Mouse (Mus musculus) cerebellum, adult 2 months (tissue): Measurements from ENCODE around the gene 1700008O03Rik.
A peak's percentile ranks its signal among the peaks of the same experiment; 100 is the strongest.

Experiments used
- CTCF ChIP-seq: fragments of 200-500 bp; IDR thresholded peaks from 2 replicates; pipeline ENCODE4 v1.5.1; 2011; ENCODE audit warnings: low read depth, mild to moderate bottlenecking, control low read depth, low read length, moderate library complexity, borderline replicate concordance; ENCODE audit not compliant: insufficient read depth
- POLR2A ChIP-seq: fragments of 200-500 bp; IDR thresholded peaks from 2 replicates; pipeline ENCODE4 v1.6.1; 2011; ENCODE audit warnings: low read length, control low read depth, borderline replicate concordance; ENCODE audit not compliant: insufficient read depth

GRCm38 (mm10) chr7:44336046-44337021, 49.3 kb downstream of the 1700008O03Rik start:
- TF ChIP-seq POLR2A (peak; percentile 53; the same call in 1 of the 2 replicates), CTCF (no peak)
